Mouse (Mus musculus) neural tube, embryonic 15.5 days (tissue): ENCODE measurements around the gene B3gntl1. TPM values are rescaled to one million over a fixed set of nuclear protein-coding genes. Genes with fewer than 3 reads are reported as not detected.

ENCODE experiments used
- ATAC-seq: fragments of 200-750 bp; cut with Nextera tagmentation; 2 replicates; pipeline ENCODE4 v1.8.0; 2017; ENCODE audit warnings: mild to moderate bottlenecking, moderate TSS enrichment, moderate library complexity; ENCODE audit not compliant: low FRiP score
- H3K27ac ChIP-seq: fragments of 300-500 bp; sonication (generic); replicated peaks from 2 replicates; pipeline ENCODE4 v1.5.1; 2015; ENCODE audit warnings: mild to moderate bottlenecking, inconsistent platforms
- H3K27me3 ChIP-seq: fragments of 300-500 bp; sonication (generic); replicated peaks from 2 replicates; pipeline ENCODE4 v1.6.1; 2015; ENCODE audit warnings: inconsistent platforms
- H3K36me3 ChIP-seq: fragments of 300-500 bp; sonication (generic); 2 replicates; pipeline ENCODE4 v1.6.1; 2015; ENCODE audit warnings: inconsistent platforms
- H3K4me1 ChIP-seq: fragments of 300-500 bp; sonication (generic); 2 replicates; pipeline ENCODE4 v1.6.1; 2015; ENCODE audit warnings: inconsistent platforms
- H3K4me2 ChIP-seq: fragments of 300-500 bp; sonication (generic); 2 replicates; pipeline ENCODE4 v1.6.1; 2015; ENCODE audit warnings: inconsistent platforms, mild to moderate bottlenecking, moderate library complexity
- H3K4me3 ChIP-seq: fragments of 300-500 bp; sonication (generic); replicated peaks from 2 replicates; pipeline ENCODE4 v1.5.1; 2015; ENCODE audit warnings: mild to moderate bottlenecking, inconsistent platforms
- H3K9ac ChIP-seq: fragments of 300-500 bp; sonication (generic); replicated peaks from 2 replicates; pipeline ENCODE4 v1.6.1; 2015; ENCODE audit warnings: mild to moderate bottlenecking, inconsistent platforms
- H3K9me3 ChIP-seq: fragments of 300-500 bp; sonication (generic); replicated peaks from 2 replicates; pipeline ENCODE4 v1.6.1; 2016; ENCODE audit warnings: inconsistent platforms
- WGBS: fragments of 180-500 bp; shearing (Covaris S2); methylation state at CpG from one replicate; pipeline ENCODE4 v1.1.7; 2015; ENCODE audit warnings: mixed read lengths; 5-methylcytosine and 5-hydroxymethylcytosine counted together
- polyA plus RNA-seq: library from polyadenylated mRNA; unstranded; fragments of >200 nt; fragmentation: Nextera tagmentation; extraction: Ambion mirVana; gene quantifications from 2 replicates; pipeline ENCODE4 v1.2.1, GENCODE M21; 2015

B3gntl1 gene
- 6.5 and 7.7 TPM in 2 replicates for polyA plus RNA-seq

- Histone ChIP-seq H3K27ac (peak within 1 kb of the TSS; percentile 94), H3K9ac (peak within 1 kb of the TSS; percentile 84), H3K9me3 (0 out of 2 replicates have a peak, but pooled peaks cover 3% of the 10 kb centered on the region), H3K36me3 (peaks cover 5% of the 10 kb centered on the region; the same call in 1 of the 2 replicates), H3K4me3 (peak within 1 kb of the TSS; percentile 71), H3K27me3 (no peaks in the 10 kb centered on the region), H3K4me1 (peaks cover 12% of the 10 kb centered on the region), H3K4me2 (peak within 1 kb of the TSS; percentile 77)
- under 1% methylated on average over 46 of the region's 46 CpGs for WGBS
- peak; percentile 100 for ATAC-seq
These were observed at the start of gene B3gntl1 for GRCm38 (mm10) chr11:121672990-121673572. Gene B3gntl1, minus strand, starts transcription at chr11:121673153.

GRCm38 (mm10) chr11:121722434-121722833 lies 49.5 kb upstream of the B3gntl1 start:
- no peak overlapping the region for H3K27ac ChIP-seq
- no peaks in the 10 kb centered on the region for H3K4me1 ChIP-seq
- no peak overlapping the region for H3K9ac ChIP-seq
- no peak for ATAC-seq
- no peak overlapping the region for H3K4me2 ChIP-seq
- no peaks in the 10 kb centered on the region for H3K36me3 ChIP-seq
- H3K27me3 ChIP-seq = no peaks in the 10 kb centered on the region
- WGBS = 80% methylated on average over 2 of the region's 2 CpGs
- H3K9me3 ChIP-seq = no peaks in the 10 kb centered on the region
- H3K4me3 ChIP-seq = no peak overlapping the region

GRCm38 (mm10) chr11:121720752-121721151 lies 47.8 kb upstream of the B3gntl1 start:
- no peaks in the 10 kb centered on the region for H3K27me3 ChIP-seq
- H3K4me3 ChIP-seq = no peak overlapping the region
- H3K36me3 ChIP-seq = peaks cover 11% of the 10 kb centered on the region; the same call in 1 of the 2 replicates
- H3K9ac ChIP-seq = no peak overlapping the region
- no peak for ATAC-seq
- no peaks in the 10 kb centered on the region for H3K4me1 ChIP-seq
- 89% methylated on average over 3 of the region's 3 CpGs for WGBS
- H3K4me2 ChIP-seq = no peak overlapping the region
- H3K9me3 ChIP-seq = no peaks in the 10 kb centered on the region
- no peak overlapping the region for H3K27ac ChIP-seq

GRCm38 (mm10) chr11:121717724-121718123 lies 44.8 kb upstream of the B3gntl1 start:
- peaks cover 13% of the 10 kb centered on the region; the same call in 1 of the 2 replicates for H3K36me3 ChIP-seq
- ATAC-seq = no peak
- 68% methylated on average over 6 of the region's 6 CpGs for WGBS

GRCm38 (mm10) chr11:121714745-121715485 lies 42.0 kb upstream of the B3gntl1 start:
- Histone ChIP-seq H3K27me3 (no peaks in the 10 kb centered on the region), H3K4me3 (no peak overlapping the region), H3K9ac (no peak overlapping the region), H3K9me3 (no peaks in the 10 kb centered on the region), H3K36me3 (peaks cover 13% of the 10 kb centered on the region; the same call in 1 of the 2 replicates), H3K27ac (no peak overlapping the region), H3K4me2 (no peak overlapping the region), H3K4me1 (no peaks in the 10 kb centered on the region)
- WGBS = 90% methylated on average over 2 of the region's 2 CpGs
- ATAC-seq = no peak

More at GRCm38 (mm10) chr11:121717724-121718123, 44.8 kb upstream of the B3gntl1 start:
- H3K9ac ChIP-seq = no peak overlapping the region
- no peaks in the 10 kb centered on the region for H3K4me1 ChIP-seq
- no peak overlapping the region for H3K4me2 ChIP-seq
- no peak overlapping the region for H3K27ac ChIP-seq
- no peaks in the 10 kb centered on the region for H3K27me3 ChIP-seq
- H3K9me3 ChIP-seq = no peaks in the 10 kb centered on the region
- no peak overlapping the region for H3K4me3 ChIP-seq

DNA sequence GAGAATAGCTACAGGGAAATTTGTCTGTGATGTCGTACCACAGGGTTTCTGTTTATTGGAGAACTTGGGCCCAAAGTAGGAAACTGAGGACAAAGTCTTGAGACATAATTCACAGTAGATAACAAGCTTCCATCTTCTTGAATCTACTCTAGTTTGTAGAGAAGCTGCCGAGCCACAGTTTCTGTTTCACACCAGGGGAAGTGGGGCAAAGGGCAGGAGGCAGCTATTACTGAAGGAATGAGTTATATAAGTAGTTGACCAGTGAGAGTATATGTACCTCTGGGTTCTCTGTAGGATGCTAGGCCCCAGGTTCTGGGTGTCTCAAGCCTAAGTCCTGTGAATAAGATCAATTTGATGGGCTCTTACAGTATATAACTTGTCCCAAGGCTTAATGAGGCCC lies 40.6 kb upstream of the B3gntl1 start:
- Histone ChIP-seq H3K4me3 (no peak overlapping the region), H3K27ac (no peak overlapping the region), H3K4me1 (no peaks in the 10 kb centered on the region), H3K9ac (no peak overlapping the region), H3K27me3 (no peaks in the 10 kb centered on the region), H3K4me2 (no peak overlapping the region), H3K36me3 (peaks cover 13% of the 10 kb centered on the region; the same call in 1 of the 2 replicates), H3K9me3 (no peaks in the 10 kb centered on the region)
- WGBS = 92% methylated on average over 2 of the region's 2 CpGs
- no peak for ATAC-seq

- no peaks in the 10 kb centered on the region for H3K4me1 ChIP-seq
- H3K4me3 ChIP-seq = no peak overlapping the region
- no peak overlapping the region for H3K4me2 ChIP-seq
- ATAC-seq = no peak
- H3K36me3 ChIP-seq = peaks cover 13% of the 10 kb centered on the region; the same call in 1 of the 2 replicates
- H3K9me3 ChIP-seq = no peaks in the 10 kb centered on the region
- no peaks in the 10 kb centered on the region for H3K27me3 ChIP-seq
- no peak overlapping the region for H3K9ac ChIP-seq
- H3K27ac ChIP-seq = no peak overlapping the region
- 97% methylated on average over 6 of the region's 6 CpGs for WGBS
These were observed 40.0 kb upstream of the B3gntl1 start for GRCm38 (mm10) chr11:121712987-121713386.

GRCm38 (mm10) chr11:121710245-121710644 lies 37.3 kb upstream of the B3gntl1 start:
- Histone ChIP-seq H3K27ac (no peak overlapping the region), H3K9me3 (no peaks in the 10 kb centered on the region), H3K4me2 (no peak overlapping the region), H3K4me1 (no peaks in the 10 kb centered on the region), H3K36me3 (no peaks in the 10 kb centered on the region), H3K9ac (no peak overlapping the region), H3K4me3 (no peak overlapping the region), H3K27me3 (peaks cover 8% of the 10 kb centered on the region; the same call in 1 of the 2 replicates)
- 97% methylated on average over 5 of the region's 5 CpGs for WGBS
- ATAC-seq = no peak

DNA sequence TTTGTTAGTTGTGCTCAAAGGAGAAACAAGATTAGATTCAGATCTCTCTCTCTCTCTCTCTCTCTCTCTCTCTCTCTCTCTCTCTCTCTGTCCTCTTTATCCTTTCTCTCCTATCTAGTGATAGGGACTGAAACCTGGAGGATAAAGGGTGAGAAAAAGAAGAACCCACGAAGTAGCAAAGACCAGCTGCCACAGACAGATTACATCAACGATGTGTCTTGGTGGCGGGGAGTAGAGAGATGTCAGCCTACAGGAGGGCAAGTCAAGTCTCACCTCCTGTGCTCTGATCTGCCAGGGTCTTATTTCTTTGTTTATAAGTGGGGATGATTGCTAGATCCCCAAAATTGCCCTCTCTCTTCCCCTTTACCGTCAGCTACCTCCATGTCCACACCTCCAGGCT lies 36.3 kb upstream of the B3gntl1 start:
- Histone ChIP-seq H3K4me2 (no peak overlapping the region), H3K27ac (no peak overlapping the region), H3K4me3 (no peak overlapping the region), H3K9me3 (no peaks in the 10 kb centered on the region), H3K36me3 (no peaks in the 10 kb centered on the region), H3K4me1 (peaks cover 3% of the 10 kb centered on the region), H3K9ac (no peak overlapping the region), H3K27me3 (peaks cover 18% of the 10 kb centered on the region)
- 93% methylated on average over 4 of the region's 4 CpGs for WGBS
- no peak for ATAC-seq

GRCm38 (mm10) chr11:121706521-121707005 lies 33.6 kb upstream of the B3gntl1 start:
- H3K4me1 ChIP-seq = peaks cover 28% of the 10 kb centered on the region
- no peak overlapping the region for H3K4me3 ChIP-seq
- no peaks in the 10 kb centered on the region for H3K36me3 ChIP-seq
- H3K4me2 ChIP-seq = no peak overlapping the region
- H3K27ac ChIP-seq = no peak overlapping the region
- H3K9ac ChIP-seq = no peak overlapping the region
- no peak for ATAC-seq
- H3K9me3 ChIP-seq = no peaks in the 10 kb centered on the region
- peaks cover 33% of the 10 kb centered on the region for H3K27me3 ChIP-seq
- WGBS = 53% methylated on average over 7 of the region's 7 CpGs

GRCm38 (mm10) chr11:121703619-121704215 lies 30.8 kb upstream of the B3gntl1 start:
- Histone ChIP-seq H3K4me3 (peak overlapping the region; percentile 69), H3K4me1 (peaks cover 29% of the 10 kb centered on the region), H3K27ac (peak overlapping the region; percentile 59), H3K9ac (peak overlapping the region; percentile 55), H3K36me3 (no peaks in the 10 kb centered on the region), H3K27me3 (peaks cover 33% of the 10 kb centered on the region), H3K9me3 (no peaks in the 10 kb centered on the region), H3K4me2 (peak overlapping the region; percentile 95)
- ATAC-seq = no peak
- 12% methylated on average over 16 of the region's 16 CpGs for whole genome bisulfite sequencing
